In genomic region chr16:93919189-93919588, GRCm38 (mm10) we compare ENCODE assay signal across 20 mouse cellular contexts. TPM values are rescaled to one million over a fixed set of nuclear protein-coding genes. Genes with fewer than 3 reads are reported as not detected.
DNase-seq lines count a peak whose midpoint lies in the region; ATAC-seq and TF ChIP-seq lines count a peak whose summit lies in the region.
"Had no signal": no experiment of that assay in that cellular context is flagged by ENCODE, and none has a peak within 500 bp of the region (broad histone marks: within the 10 kb centered on the region; RNA-seq: fewer than 3 reads in every experiment).

No protein-coding gene starts in this region.

- TF ChIP-seq EP300 in stomach, postnatal 0 days (optimal IDR thresholded peaks at IDR 0.05): no peak

- H3K9ac ChIP-seq in embryonic facial prominence, embryonic 12.5 days: no peak overlapping the region
- H3K9ac ChIP-seq in midbrain, embryonic 13.5 days (replicated peaks): no peak overlapping the region
- no peak overlapping the region for H3K9ac ChIP-seq in midbrain, embryonic 14.5 days (replicated peaks; ENCODE audit: low read length)
- H3K9ac ChIP-seq in hindbrain, embryonic 15.5 days: no peak overlapping the region
- H3K9ac ChIP-seq in stomach, postnatal 0 days (ENCODE audit: low read length): no peak overlapping the region
- H3K9ac ChIP-seq: forebrain, embryonic 15.5 days; kidney, embryonic 15.5 days; liver, embryonic 14.5 days; lung, embryonic 14.5 days; midbrain, embryonic 15.5 days had no signal

- H3K4me3 ChIP-seq in embryonic facial prominence, embryonic 12.5 days: no peak overlapping the region
- no peak overlapping the region for H3K4me3 ChIP-seq in embryonic facial prominence, embryonic 10.5 days
- no peak overlapping the region for H3K4me3 ChIP-seq in midbrain, embryonic 13.5 days (replicated peaks)
- no peak overlapping the region for H3K4me3 ChIP-seq in midbrain, embryonic 14.5 days (replicated peaks; ENCODE audit: low read depth, low read length)
- no peak overlapping the region for H3K4me3 ChIP-seq in hindbrain, embryonic 15.5 days
- no peak overlapping the region for H3K4me3 ChIP-seq in stomach, postnatal 0 days (ENCODE audit: low read depth, low read length)
- H3K4me3 ChIP-seq: forebrain, embryonic 15.5 days; heart, embryonic 10.5 days; kidney, embryonic 15.5 days; midbrain, embryonic 15.5 days had no signal

- no peaks in the 10 kb centered on the region for H3K27me3 ChIP-seq in embryonic facial prominence, embryonic 12.5 days
- H3K27me3 ChIP-seq in embryonic facial prominence, embryonic 10.5 days (replicated peaks; ENCODE audit: low read depth, poor library complexity, severe bottlenecking): peaks cover 13% of the 10 kb centered on the region
- H3K27me3 ChIP-seq in midbrain, embryonic 13.5 days: no peaks in the 10 kb centered on the region
- H3K27me3 ChIP-seq in midbrain, embryonic 14.5 days (ENCODE audit: control insufficient read depth, insufficient read depth, low read length): no peaks in the 10 kb centered on the region
- no peaks in the 10 kb centered on the region for H3K27me3 ChIP-seq in hindbrain, embryonic 15.5 days
- no peaks in the 10 kb centered on the region for H3K27me3 ChIP-seq in stomach, postnatal 0 days (ENCODE audit: control insufficient read depth, insufficient read depth, low read length)
- H3K27me3 ChIP-seq: forebrain, embryonic 15.5 days; kidney, embryonic 15.5 days; midbrain, embryonic 15.5 days; Patski had no signal

- no peak overlapping the region for H3K4me2 ChIP-seq in embryonic facial prominence, embryonic 12.5 days (replicated peaks)
- H3K4me2 ChIP-seq in midbrain, embryonic 13.5 days (replicated peaks): no peak overlapping the region
- no peak overlapping the region for H3K4me2 ChIP-seq in midbrain, embryonic 14.5 days (ENCODE audit: low read length)
- no peak overlapping the region for H3K4me2 ChIP-seq in hindbrain, embryonic 15.5 days
- no peak overlapping the region for H3K4me2 ChIP-seq in stomach, postnatal 0 days (replicated peaks; ENCODE audit: low read depth)

- 0 out of 2 replicates have a peak, but pooled peaks have one; percentile 16 for ATAC-seq in embryonic facial prominence, embryonic 12.5 days (ENCODE audit: insufficient number of reproducible peaks, insufficient read depth, low FRiP score, low TSS enrichment)
- ATAC-seq in midbrain, embryonic 13.5 days: peak; percentile 41; the same call in 1 of the 2 replicates
- no peak for ATAC-seq in midbrain, embryonic 14.5 days (ENCODE audit: low FRiP score, low TSS enrichment)
- ATAC-seq in hindbrain, embryonic 15.5 days (ENCODE audit: low FRiP score, low read depth): 0 out of 2 replicates have a peak, but pooled peaks have one; percentile 14
- ATAC-seq in stomach, postnatal 0 days (ENCODE audit: low FRiP score, low TSS enrichment): peak; percentile 13; the same call in 1 of the 2 replicates
- ATAC-seq: midbrain, embryonic 15.5 days; Patski had no signal

- H3K9me3 ChIP-seq in embryonic facial prominence, embryonic 12.5 days: no peaks in the 10 kb centered on the region
- H3K9me3 ChIP-seq in embryonic facial prominence, embryonic 10.5 days: no peaks in the 10 kb centered on the region
- H3K9me3 ChIP-seq in midbrain, embryonic 13.5 days: no peaks in the 10 kb centered on the region
- no peaks in the 10 kb centered on the region for H3K9me3 ChIP-seq in midbrain, embryonic 14.5 days (ENCODE audit: control insufficient read depth, low read length)
- no peaks in the 10 kb centered on the region for H3K9me3 ChIP-seq in hindbrain, embryonic 15.5 days
- no peaks in the 10 kb centered on the region for H3K9me3 ChIP-seq in stomach, postnatal 0 days (ENCODE audit: control insufficient read depth, low read length)
- H3K9me3 ChIP-seq: forebrain, embryonic 15.5 days; heart, embryonic 10.5 days; kidney, embryonic 15.5 days; midbrain, embryonic 15.5 days had no signal

- H3K36me3 ChIP-seq in embryonic facial prominence, embryonic 12.5 days: no peaks in the 10 kb centered on the region
- no peaks in the 10 kb centered on the region for H3K36me3 ChIP-seq in embryonic facial prominence, embryonic 10.5 days (replicated peaks)
- no peaks in the 10 kb centered on the region for H3K36me3 ChIP-seq in midbrain, embryonic 13.5 days
- H3K36me3 ChIP-seq in midbrain, embryonic 14.5 days (ENCODE audit: control insufficient read depth, insufficient read depth, low read length): no peaks in the 10 kb centered on the region
- H3K36me3 ChIP-seq in hindbrain, embryonic 15.5 days: no peaks in the 10 kb centered on the region
- H3K36me3 ChIP-seq in stomach, postnatal 0 days (ENCODE audit: control insufficient read depth, insufficient read depth, low read length): no peaks in the 10 kb centered on the region
- H3K36me3 ChIP-seq: forebrain, embryonic 15.5 days; heart, embryonic 10.5 days; kidney, embryonic 15.5 days; midbrain, embryonic 15.5 days had no signal

- H3K27ac ChIP-seq in embryonic facial prominence, embryonic 12.5 days: no peak overlapping the region
- H3K27ac ChIP-seq in embryonic facial prominence, embryonic 10.5 days (replicated peaks): no peak overlapping the region
- no peak overlapping the region for H3K27ac ChIP-seq in midbrain, embryonic 13.5 days
- no peak overlapping the region for H3K27ac ChIP-seq in midbrain, embryonic 14.5 days (replicated peaks; ENCODE audit: low read depth, low read length)
- H3K27ac ChIP-seq in hindbrain, embryonic 15.5 days (replicated peaks): no peak overlapping the region
- H3K27ac ChIP-seq in stomach, postnatal 0 days (replicated peaks): no peak overlapping the region
- H3K27ac ChIP-seq: forebrain, embryonic 15.5 days; heart, embryonic 10.5 days; kidney, embryonic 15.5 days; liver, embryonic 14.5 days; midbrain, embryonic 15.5 days had no signal

- TF ChIP-seq CTCF in stomach, postnatal 0 days (IDR thresholded peaks at IDR 0.05; ENCODE audit: low read depth): no peak

- peaks cover 9% of the 10 kb centered on the region for H3K4me1 ChIP-seq in embryonic facial prominence, embryonic 12.5 days
- H3K4me1 ChIP-seq in embryonic facial prominence, embryonic 10.5 days: peaks cover 24% of the 10 kb centered on the region; the same call in 1 of the 2 replicates
- peaks cover 5% of the 10 kb centered on the region for H3K4me1 ChIP-seq in midbrain, embryonic 13.5 days (replicated peaks)
- no peaks in the 10 kb centered on the region for H3K4me1 ChIP-seq in midbrain, embryonic 14.5 days (ENCODE audit: control insufficient read depth, insufficient read depth, low read length)
- H3K4me1 ChIP-seq in hindbrain, embryonic 15.5 days (replicated peaks): peaks cover 4% of the 10 kb centered on the region; the same call in 1 of the 2 replicates
- no peaks in the 10 kb centered on the region for H3K4me1 ChIP-seq in stomach, postnatal 0 days (replicated peaks; ENCODE audit: control insufficient read depth, insufficient read depth)
- H3K4me1 ChIP-seq: forebrain, embryonic 15.5 days; midbrain, embryonic 15.5 days had no signal

- DNase-seq in embryonic facial prominence, embryonic 10.5 days (ENCODE audit: low spot score): no peak
- DNase-seq in midbrain, embryonic 14.5 days: no peak
- DNase-seq in stomach, postnatal 0 days (ENCODE audit: low spot score): no peak
- no peak for DNase-seq in kidney, postnatal 10 days
- DNase-seq: adrenal gland, adult 2 months; cerebellum, adult 18-20 months; cerebellum, postnatal 25 days; kidney, postnatal 4 days; lung, embryonic 14.5 days; right cerebral cortex, postnatal 14 days; thymus, postnatal 25 days had no signal

- WGBS in embryonic facial prominence, embryonic 12.5 days: 77% methylated on average over 20 of the region's 20 CpGs
- 79% methylated on average over 20 of the region's 20 CpGs for WGBS in embryonic facial prominence, embryonic 10.5 days
- WGBS in midbrain, embryonic 13.5 days: 79% methylated on average over 20 of the region's 20 CpGs
- WGBS in midbrain, embryonic 14.5 days: 80% methylated on average over 20 of the region's 20 CpGs
- 52% methylated on average over 20 of the region's 20 CpGs for WGBS in hindbrain, embryonic 15.5 days
- WGBS in stomach, postnatal 0 days: 81% methylated on average over 20 of the region's 20 CpGs

RNA-seq across cellular contexts. Expression of gene Chaf1b, which starts 35.5 kb away (rescaled TPM):
- 93.5 and 99.0 TPM in 2 replicates for polyA plus RNA-seq in embryonic facial prominence, embryonic 12.5 days (2016; fragmentation: Nextera tagmentation; extraction: Ambion mirVana)
- polyA plus RNA-seq in embryonic facial prominence, embryonic 10.5 days (2016; fragmentation: Nextera tagmentation; extraction: Ambion mirVana): 138 and 142 TPM in 2 replicates
- 32.3 and 34.3 TPM in 2 replicates for polyA plus RNA-seq in midbrain, embryonic 13.5 days (2015; fragmentation: Nextera tagmentation; extraction: Ambion mirVana)
- polyA plus RNA-seq in midbrain, embryonic 14.5 days (2014; fragmentation: Nextera tagmentation; extraction: Ambion mirVana): 17.3 and 22.1 TPM in 2 replicates
- 19.9 and 20.1 TPM in 2 replicates for polyA plus RNA-seq in hindbrain, embryonic 15.5 days (2015; fragmentation: Nextera tagmentation; extraction: Ambion mirVana)
- polyA plus RNA-seq in stomach, postnatal 0 days (2015; fragmentation: Nextera tagmentation; extraction: Ambion mirVana): 18.9 and 19.8 TPM in 2 replicates
